Mouse (Mus musculus): ENCODE measurements around the gene Eml6. TPM values are rescaled to one million over a fixed set of nuclear protein-coding genes. Genes with fewer than 3 reads are reported as not detected.

Eml6 gene
- total RNA-seq, 2 experiments from 2014 or later: 3.0 to 5.3 TPM

- DNase-seq: no peak
These were observed 276.9 kb downstream of the Eml6 start for GRCm38 (mm10) chr11:29748750-29749467.

GRCm38 (mm10) chr11:29747881-29748280, 278.0 kb downstream of the Eml6 start:
- no peak for DNase-seq

GRCm38 (mm10) chr11:29747365-29747764, 278.5 kb downstream of the Eml6 start:
- DNase-seq: no peak

- DNase-seq: no peak
These were observed 279.6 kb downstream of the Eml6 start for GRCm38 (mm10) chr11:29746203-29746602.

GRCm38 (mm10) chr11:29745513-29745912, 280.3 kb downstream of the Eml6 start:
- no peak for DNase-seq

- DNase-seq: no peak
These were observed 280.9 kb downstream of the Eml6 start for GRCm38 (mm10) chr11:29744760-29745430.

GRCm38 (mm10) chr11:29739752-29740151, 286.1 kb downstream of the Eml6 start:
- DNase-seq: no peak

GRCm38 (mm10) chr11:29727901-29728300, 297.9 kb downstream of the Eml6 start:
- no peak for DNase-seq

- no peak for DNase-seq
These were observed 300.2 kb downstream of the Eml6 start for GRCm38 (mm10) chr11:29725610-29726009.

- no peak for DNase-seq
These were observed 300.7 kb downstream of the Eml6 start for GRCm38 (mm10) chr11:29725167-29725566.

GRCm38 (mm10) chr11:29724213-29724612, 301.6 kb downstream of the Eml6 start:
- no peak for DNase-seq

- no peak for DNase-seq
These were observed 306.2 kb downstream of the Eml6 start for GRCm38 (mm10) chr11:29719597-29719996.

GRCm38 (mm10) chr11:29718541-29718940, 307.3 kb downstream of the Eml6 start:
- peak; percentile 46 for DNase-seq

GRCm38 (mm10) chr11:29715499-29715898, 310.3 kb downstream of the Eml6 start:
- DNase-seq: no peak

GRCm38 (mm10) chr11:29714789-29715188, 311.0 kb downstream of the Eml6 start:
- DNase-seq: peak; percentile 36

- no peak for DNase-seq
These were observed 311.7 kb downstream of the Eml6 start for GRCm38 (mm10) chr11:29714114-29714513.

- DNase-seq: no peak
These were observed 316.3 kb downstream of the Eml6 start for GRCm38 (mm10) chr11:29709512-29709911.

GRCm38 (mm10) chr11:29706845-29707244, 319.0 kb downstream of the Eml6 start:
- DNase-seq: no peak

GRCm38 (mm10) chr11:29705263-29705662, 320.6 kb downstream of the Eml6 start:
- DNase-seq: no peak

GRCm38 (mm10) chr11:29702721-29703120, 323.1 kb downstream of the Eml6 start:
- peak; percentile 41 for DNase-seq

GRCm38 (mm10) chr11:29694754-29695153, 331.1 kb downstream of the Eml6 start:
- no peak for DNase-seq

- DNase-seq: peak; percentile 89
These were observed 332.0 kb downstream of the Eml6 start for GRCm38 (mm10) chr11:29693576-29694410.
